Mouse (Mus musculus) E14TG2a.4 (cell line): ENCODE measurements at regions not wholly inside any gene's neighbourhood (a gene's known extent, or its start where the extent isn't known, plus 50 kb on each side); places are given as distances from the start of the nearest gene placed in this dataset.

ENCODE experiments used
- CTCF ChIP-seq: conservative IDR thresholded peaks from 2 replicates; pipeline ENCODE4 v1.5.1; 2014; ENCODE audit warnings: low read length
- NANOG ChIP-seq: IDR thresholded peaks from 2 replicates; pipeline ENCODE4 v1.6.1; 2014; ENCODE audit warnings: borderline replicate concordance, low read length, mixed read lengths

DNA sequence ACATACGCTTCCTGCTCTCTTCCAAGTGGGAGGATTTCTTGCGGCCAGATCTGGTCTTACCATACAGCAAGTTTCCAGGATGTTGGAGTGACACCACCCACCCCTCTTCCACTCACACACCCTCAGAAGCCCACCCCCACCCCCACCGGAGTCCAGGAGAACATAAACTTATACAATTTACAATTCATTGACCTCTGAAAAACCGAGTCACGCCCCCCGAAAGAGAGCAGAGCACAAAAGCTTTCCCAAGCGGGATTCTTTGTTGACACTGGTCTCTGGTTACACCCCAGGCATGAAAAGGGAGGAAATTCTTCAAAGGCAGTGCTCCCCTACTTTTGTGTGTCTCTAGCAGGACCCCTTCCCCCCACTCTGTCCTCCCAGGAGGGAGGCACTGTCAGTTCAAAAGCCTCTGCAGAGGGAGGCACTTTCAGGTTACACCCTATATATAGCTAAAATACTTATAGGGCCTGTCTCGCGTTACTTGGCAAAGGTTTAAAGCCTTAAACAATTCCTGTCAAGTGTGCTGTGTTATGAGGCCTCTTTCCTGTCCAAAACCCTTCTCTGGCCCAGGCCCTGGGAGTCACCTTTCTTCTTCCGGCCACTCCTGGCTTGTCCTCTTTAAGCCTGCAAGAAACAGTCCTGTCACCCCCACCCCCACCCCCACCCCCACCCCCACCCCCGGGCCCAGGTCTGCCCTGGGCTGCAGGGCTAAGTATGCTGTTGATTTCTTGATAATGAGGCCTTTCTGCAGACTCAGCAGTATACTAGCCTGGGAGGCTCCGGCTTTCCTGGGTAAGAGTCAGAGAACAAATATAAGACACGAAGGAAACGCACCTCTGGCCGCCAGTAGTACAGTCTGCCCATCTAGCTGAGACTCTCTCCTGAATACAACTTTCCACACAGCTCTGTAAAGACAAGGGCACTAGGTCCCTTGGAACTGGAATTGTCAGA lies 63.6 kb upstream of the Klf3 start:
- no peak for TF ChIP-seq CTCF
- TF ChIP-seq NANOG: no peak
